Mouse (Mus musculus) cerebellum, adult 2 months (tissue): Measurements from ENCODE around the gene Uba2.

Source experiments
- CTCF ChIP-seq: fragments of 200-500 bp; IDR thresholded peaks from 2 replicates; pipeline ENCODE4 v1.5.1; 2011; ENCODE audit warnings: low read depth, mild to moderate bottlenecking, control low read depth, low read length, moderate library complexity, borderline replicate concordance; ENCODE audit not compliant: insufficient read depth
- POLR2A ChIP-seq: fragments of 200-500 bp; IDR thresholded peaks from 2 replicates; pipeline ENCODE4 v1.6.1; 2011; ENCODE audit warnings: low read length, control low read depth, borderline replicate concordance; ENCODE audit not compliant: insufficient read depth

- TF ChIP-seq CTCF (no peak), POLR2A (no peak)
Observed at GRCm38 (mm10) chr7:34133117-34133762, 36.2 kb downstream of the Uba2 start, which contains the start of gene Wtip.
